Mouse (Mus musculus): ENCODE data around the gene Prr5l.

The Prr5l gene

DNA sequence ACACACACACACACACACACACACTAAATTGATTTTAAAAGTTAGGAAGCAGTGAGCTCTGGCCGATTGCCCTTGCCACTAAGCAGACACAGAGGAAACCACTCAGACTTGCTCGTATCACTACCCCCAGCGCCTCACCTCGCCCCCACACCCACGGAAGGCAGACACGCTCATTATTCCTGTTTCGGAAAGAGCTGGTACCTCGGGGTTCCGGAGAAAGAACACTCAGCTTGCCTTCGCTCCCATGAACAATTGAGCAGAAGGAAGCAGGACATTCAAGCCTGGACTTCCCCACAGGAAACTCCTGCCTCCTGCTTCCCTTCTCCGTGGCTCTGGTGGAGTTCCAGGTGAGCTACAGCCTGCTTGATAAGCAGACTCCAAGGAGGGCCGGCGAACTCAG lies 60.0 kb downstream of the Prr5l start:
- WGBS: 70% methylated on average over 13 of the region's 13 CpGs

DNA sequence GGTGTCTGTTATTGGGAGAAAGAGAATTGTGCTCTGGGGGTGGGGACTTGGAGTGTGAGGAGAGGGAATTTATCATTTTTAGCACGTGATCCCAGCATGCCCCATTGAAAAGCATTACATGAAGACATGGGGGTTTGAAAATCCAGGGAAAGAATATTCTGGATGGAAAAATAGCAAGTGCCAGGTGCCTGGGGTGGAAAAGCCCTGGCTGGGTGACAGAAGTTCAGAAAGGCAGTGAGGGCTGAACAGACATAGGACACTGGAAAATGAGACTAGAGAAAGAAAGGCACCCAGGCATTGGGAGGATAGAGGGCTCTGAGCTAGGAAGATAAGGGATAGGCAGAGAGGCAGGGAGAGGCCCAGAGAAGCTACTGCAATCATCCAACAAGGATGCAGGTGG lies 62.0 kb downstream of the Prr5l start:
- WGBS: 90% methylated on average over 1 of the region's 1 CpGs

DNA sequence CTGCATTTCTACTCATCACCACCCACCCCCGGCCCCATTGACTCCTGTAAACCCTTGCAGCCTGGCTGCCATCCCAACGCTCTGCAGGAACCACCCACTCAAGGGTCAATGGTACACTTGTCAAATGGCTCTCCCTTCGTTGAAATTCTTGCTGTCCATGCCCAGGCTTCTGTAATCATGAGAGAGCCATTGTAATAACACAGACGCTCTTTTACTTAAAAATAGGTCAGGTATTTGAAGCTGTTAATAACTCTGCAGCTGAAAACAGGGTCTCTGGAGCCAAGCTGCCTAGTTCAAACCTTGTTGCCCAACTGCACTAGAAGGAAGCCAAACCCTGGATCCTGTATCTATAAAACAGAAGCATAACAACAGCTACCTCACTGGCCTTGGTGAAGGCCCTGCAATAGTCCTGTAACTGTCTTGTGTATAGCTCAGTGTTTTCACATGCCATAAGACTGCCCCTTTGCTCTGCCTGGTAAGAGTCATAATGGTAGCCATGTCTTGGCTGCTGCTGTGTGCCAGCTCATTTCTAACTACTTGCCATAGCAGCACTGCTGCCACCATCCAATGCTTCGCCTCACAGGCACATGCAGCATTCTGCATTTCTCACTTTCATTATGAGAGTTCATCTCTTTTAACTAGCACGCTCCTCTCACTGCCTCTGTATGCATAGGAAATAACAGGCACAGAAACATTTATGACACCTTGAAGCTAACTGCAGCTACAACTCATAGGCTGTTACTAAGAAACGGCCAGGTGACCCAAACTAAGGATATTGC lies 63.7 kb downstream of the Prr5l start:
- WGBS: 69% methylated on average over 7 of the region's 7 CpGs

DNA sequence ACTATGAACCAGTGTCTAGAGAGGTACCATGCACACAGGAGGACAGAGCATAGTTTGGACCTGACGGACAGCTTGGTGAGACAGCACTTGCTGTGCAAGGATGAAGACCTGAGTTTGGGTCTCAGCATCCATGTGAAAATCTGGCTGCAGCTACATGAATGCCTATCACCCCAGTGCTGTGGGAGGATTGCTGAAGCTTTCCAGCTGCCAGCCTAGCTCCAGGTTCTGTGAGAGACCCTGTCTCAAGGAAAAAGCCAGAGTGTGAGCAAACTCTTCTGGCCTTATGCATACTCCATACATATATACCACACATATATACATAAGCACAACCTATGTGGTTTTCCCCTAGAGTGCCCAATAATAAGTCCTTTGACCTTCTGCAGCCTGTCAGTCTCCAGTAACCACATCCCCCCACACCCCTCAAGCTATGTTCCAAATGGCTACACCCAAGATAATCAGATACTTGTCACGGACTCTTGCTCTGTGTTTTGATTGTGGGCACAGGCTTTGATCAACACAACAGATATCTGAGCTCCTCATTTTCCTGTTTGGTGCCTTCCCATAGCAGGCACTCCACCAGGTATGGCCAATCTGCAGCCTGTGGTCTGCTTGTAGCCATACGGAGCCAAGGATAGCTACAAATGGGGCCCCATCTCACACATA lies 66.0 kb downstream of the Prr5l start:
- WGBS: 92% methylated on average over 3 of the region's 3 CpGs

- WGBS: 42% methylated on average over 5 of the region's 5 CpGs
Measured at GRCm38 (mm10) chr2:101815250-101815934, 67.4 kb downstream of the Prr5l start.

- 89% methylated on average over 5 of the region's 5 CpGs for WGBS
Measured at GRCm38 (mm10) chr2:101814272-101814625, 68.6 kb downstream of the Prr5l start.

DNA sequence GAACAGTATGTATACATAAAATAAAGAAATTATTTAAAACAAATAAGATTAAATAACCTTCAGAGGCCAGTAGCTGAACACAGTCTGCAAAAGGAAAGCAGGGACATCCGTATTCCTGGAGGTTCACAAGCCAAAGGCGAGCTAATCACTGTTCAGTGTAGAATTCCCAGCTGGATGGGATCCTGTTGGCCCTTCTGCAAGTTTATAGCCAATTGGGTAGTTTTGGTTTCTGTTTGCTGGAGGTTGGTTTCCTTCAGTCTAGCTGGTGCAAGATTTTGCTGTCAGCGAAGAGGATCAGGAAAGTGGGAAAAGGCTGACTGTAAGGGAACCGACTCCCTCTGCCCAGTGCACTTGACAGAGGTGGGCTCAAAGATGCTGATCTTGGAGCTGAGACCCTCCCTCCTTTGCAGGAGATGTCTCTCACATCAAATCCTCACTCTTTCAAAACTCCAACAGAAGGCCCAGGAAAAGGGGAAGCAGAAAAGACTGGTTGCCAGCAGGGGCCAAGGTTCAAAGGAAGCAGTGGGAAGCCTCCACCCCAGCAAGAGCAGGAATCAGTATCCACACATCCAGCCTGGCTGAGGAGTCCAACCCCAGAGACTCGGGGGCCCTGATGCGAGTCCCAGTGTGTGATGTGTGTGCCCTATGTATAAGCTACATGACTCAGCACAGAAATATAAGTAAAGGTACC lies 69.1 kb downstream of the Prr5l start:
- 75% methylated on average over 6 of the region's 6 CpGs for WGBS

DNA sequence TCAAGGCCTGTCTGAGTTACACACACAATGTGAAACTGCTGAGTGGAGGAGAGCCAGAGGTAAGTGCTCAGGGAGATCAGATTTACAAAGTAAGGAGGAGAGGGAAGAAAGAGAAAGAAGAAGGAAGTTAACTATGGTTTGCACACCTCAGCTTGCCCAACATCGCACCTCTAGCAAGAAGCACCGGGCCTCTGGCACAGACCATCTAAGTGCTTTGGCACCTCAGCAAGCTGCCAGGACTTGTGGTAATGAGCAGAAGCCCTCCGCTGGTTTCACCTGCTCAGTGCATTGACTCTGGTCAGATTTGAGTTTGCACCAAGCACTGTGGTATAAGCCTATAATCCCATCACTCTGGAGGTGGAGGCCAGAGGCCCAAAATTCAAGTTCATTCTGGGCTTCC lies 70.9 kb downstream of the Prr5l start:
- 88% methylated on average over 3 of the region's 3 CpGs for WGBS

- 62% methylated on average over 8 of the region's 8 CpGs for WGBS
Measured at GRCm38 (mm10) chr2:101810774-101811173, 72.1 kb downstream of the Prr5l start.

- 96% methylated on average over 6 of the region's 6 CpGs for WGBS
Measured at GRCm38 (mm10) chr2:101809640-101810305, 73.1 kb downstream of the Prr5l start.

DNA sequence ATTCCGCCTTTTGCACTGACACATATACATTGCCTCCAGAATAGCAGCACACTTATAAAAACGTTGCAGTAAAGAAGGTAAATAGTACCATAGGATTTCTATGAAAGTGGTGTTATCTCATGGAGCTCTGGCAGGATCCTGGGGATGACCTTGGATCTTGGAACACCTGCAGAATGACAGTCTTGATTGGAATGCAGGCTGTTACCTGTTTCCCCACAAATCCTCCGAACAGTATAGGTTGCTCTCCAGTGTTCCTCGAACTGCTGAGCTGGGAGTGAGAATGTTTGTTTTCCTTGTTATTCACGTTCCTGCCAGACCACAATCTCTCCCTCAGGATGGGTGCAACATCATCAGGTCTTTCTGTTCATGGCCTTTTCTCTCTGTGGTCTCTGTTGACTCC lies 75.1 kb downstream of the Prr5l start:
- WGBS: 79% methylated on average over 5 of the region's 5 CpGs

GRCm38 (mm10) chr2:101802240-101802639 lies 80.6 kb downstream of the Prr5l start:
- WGBS: 96% methylated on average over 6 of the region's 6 CpGs

- WGBS: 9% methylated on average over 19 of the region's 19 CpGs
Measured at GRCm38 (mm10) chr2:101797901-101798250, 85.0 kb downstream of the Prr5l start.

GRCm38 (mm10) chr2:101797166-101797900 lies 85.5 kb downstream of the Prr5l start:
- WGBS: 4% methylated on average over 49 of the region's 49 CpGs

DNA sequence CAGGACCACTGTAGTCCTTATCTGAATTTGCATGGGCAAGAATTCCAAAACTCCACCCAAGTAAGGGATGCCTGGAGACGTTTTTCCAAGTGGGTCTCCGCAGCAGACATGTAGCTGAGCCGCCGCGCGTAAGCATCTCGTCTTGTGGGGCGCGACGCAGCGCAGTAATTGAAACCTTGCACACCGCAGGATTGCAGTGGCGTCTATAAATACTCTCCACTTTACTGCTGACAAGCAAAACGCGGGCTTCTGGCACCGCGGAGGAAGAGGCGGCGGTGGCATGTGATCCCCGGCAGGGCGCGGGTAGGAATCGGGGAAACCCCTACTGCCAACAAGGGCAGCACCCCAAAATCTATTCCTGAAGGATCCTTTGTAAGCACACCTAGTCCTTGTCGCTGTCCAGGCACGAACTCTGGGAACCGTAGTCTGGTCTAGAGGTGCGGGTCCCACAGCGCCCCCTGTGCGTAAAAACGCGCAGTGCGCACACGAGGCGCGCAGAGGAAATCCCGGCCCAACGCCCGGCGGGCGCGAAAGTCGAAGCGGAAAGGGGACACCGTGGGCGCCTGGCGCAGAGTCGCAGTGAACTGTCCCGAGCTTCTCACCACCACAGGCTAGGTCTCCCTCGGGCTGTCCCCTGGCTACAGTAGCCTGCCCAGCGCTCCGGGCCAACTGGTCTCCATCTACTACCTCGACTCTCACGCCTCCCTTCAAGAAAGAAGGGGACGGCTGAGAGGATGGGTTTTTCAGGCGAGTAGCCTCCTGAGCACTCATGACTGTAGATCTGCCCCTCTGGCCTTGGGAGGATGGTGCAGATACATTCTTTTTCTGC lies 86.3 kb downstream of the Prr5l start:
- WGBS: 3% methylated on average over 55 of the region's 55 CpGs

- 79% methylated on average over 4 of the region's 4 CpGs for WGBS
Measured at GRCm38 (mm10) chr2:101792130-101792529, 90.7 kb downstream of the Prr5l start.

DNA sequence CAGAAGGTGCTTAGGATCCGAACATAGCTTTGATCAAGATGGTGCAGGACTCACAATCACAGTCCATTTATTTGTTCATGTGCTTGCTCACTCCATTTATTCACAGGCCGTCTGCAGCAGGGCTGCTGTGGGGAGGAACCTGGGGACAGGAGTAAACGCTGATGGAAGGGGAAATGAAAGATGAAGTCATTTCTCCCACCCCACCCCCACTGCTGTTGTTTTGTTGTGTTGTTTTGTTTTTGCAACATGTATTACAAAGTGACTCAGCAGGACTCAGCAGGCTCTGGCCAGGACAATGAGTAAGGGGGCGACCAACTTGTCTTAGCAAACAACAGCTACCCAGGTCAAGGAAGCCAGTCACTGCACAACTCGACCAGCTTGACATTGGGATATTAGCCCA lies 99.6 kb downstream of the Prr5l start:
- WGBS: 69% methylated on average over 5 of the region's 5 CpGs

- 59% methylated on average over 4 of the region's 4 CpGs for WGBS
Measured at GRCm38 (mm10) chr2:101781357-101781777, 101.5 kb downstream of the Prr5l start.

- WGBS: 88% methylated on average over 6 of the region's 6 CpGs
Measured at GRCm38 (mm10) chr2:101778080-101778479, 104.7 kb downstream of the Prr5l start.

DNA sequence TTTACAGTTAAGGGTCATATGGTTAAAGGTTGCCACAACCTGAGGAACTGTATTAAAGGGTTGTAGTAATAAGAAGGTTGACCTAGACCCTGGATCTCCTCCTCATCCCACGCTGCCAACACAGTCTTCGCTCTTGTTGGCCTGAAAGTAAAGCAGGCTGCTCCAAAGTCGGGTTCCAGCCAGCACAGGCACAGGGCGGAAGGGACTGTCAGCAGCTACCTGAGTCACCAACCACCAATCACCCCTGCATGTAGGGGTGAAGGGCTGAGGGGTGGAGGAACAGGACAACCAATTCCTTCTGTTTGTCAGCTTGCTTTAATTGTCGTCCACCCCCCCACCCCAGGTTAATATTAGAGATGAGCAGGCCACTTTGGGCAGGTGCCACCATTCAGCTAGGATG lies 119.3 kb downstream of the Prr5l start:
- 91% methylated on average over 5 of the region's 5 CpGs for WGBS
